Mouse (Mus musculus) stomach, embryonic 14.5 days (tissue): Measurements from ENCODE around the gene Grsf1. TPM values are rescaled to one million over a fixed set of nuclear protein-coding genes. Genes with fewer than 3 reads are reported as not detected.

Source experiments
- ATAC-seq: fragments of 200-750 bp; cut with Nextera tagmentation; 2 replicates; pipeline ENCODE4 v1.8.0; 2017; ENCODE audit warnings: low read depth, moderate TSS enrichment; ENCODE audit not compliant: insufficient number of reproducible peaks, insufficient read depth, low FRiP score
- H3K27ac ChIP-seq: fragments of 300-500 bp; sonication (generic); 2 replicates; pipeline ENCODE4 v1.5.1; 2014; ENCODE audit warnings: mild to moderate bottlenecking, low read length, moderate library complexity, mixed read lengths
- H3K27me3 ChIP-seq: fragments of 300-500 bp; sonication (generic); 2 replicates; pipeline ENCODE4 v1.6.1; 2014; ENCODE audit warnings: low read length, control low read depth, mixed read lengths; ENCODE audit not compliant: control insufficient read depth, insufficient read depth
- H3K36me3 ChIP-seq: fragments of 300-500 bp; sonication (generic); 2 replicates; pipeline ENCODE4 v1.6.1; 2014; ENCODE audit warnings: mild to moderate bottlenecking, control low read depth, low read length, moderate library complexity, mixed read lengths; ENCODE audit not compliant: control insufficient read depth, insufficient read depth
- H3K4me1 ChIP-seq: fragments of 300-500 bp; sonication (generic); 2 replicates; pipeline ENCODE4 v1.6.1; 2014; ENCODE audit warnings: low read length, control low read depth, mixed read lengths; ENCODE audit not compliant: control insufficient read depth, insufficient read depth
- H3K4me2 ChIP-seq: fragments of 300-500 bp; sonication (generic); replicated peaks from 2 replicates; pipeline ENCODE4 v1.6.1; 2014; ENCODE audit warnings: low read depth, low read length, control low read depth
- H3K4me3 ChIP-seq: fragments of 300-500 bp; sonication (generic); 2 replicates; pipeline ENCODE4 v1.5.1; 2014; ENCODE audit warnings: low read depth, low read length, control low read depth
- H3K9ac ChIP-seq: fragments of 300-500 bp; sonication (generic); replicated peaks from 2 replicates; pipeline ENCODE4 v1.6.1; 2014; ENCODE audit warnings: low read depth, mild to moderate bottlenecking, control low read depth, low read length, moderate library complexity, mixed read lengths
- H3K9me3 ChIP-seq: fragments of 300-500 bp; sonication (generic); 2 replicates; pipeline ENCODE4 v1.6.1; 2016; ENCODE audit warnings: low read depth, low read length, control low read depth; ENCODE audit not compliant: control insufficient read depth
- WGBS: fragments of 180-500 bp; shearing (Covaris S2); extraction: QIAGEN DNeasy Blood & Tissue Kit; methylation state at CpG from one replicate; pipeline ENCODE4 v1.1.7; 2014; 5-methylcytosine and 5-hydroxymethylcytosine counted together
- polyA plus RNA-seq: library from polyadenylated mRNA; unstranded; fragments of >200 nt; fragmentation: Nextera tagmentation; extraction: Ambion mirVana; gene quantifications from 2 replicates; pipeline ENCODE4 v1.2.1, GENCODE M21; 2014

Gene Grsf1
- polyA plus RNA-seq: 52.7 and 65.1 TPM in 2 replicates

DNA sequence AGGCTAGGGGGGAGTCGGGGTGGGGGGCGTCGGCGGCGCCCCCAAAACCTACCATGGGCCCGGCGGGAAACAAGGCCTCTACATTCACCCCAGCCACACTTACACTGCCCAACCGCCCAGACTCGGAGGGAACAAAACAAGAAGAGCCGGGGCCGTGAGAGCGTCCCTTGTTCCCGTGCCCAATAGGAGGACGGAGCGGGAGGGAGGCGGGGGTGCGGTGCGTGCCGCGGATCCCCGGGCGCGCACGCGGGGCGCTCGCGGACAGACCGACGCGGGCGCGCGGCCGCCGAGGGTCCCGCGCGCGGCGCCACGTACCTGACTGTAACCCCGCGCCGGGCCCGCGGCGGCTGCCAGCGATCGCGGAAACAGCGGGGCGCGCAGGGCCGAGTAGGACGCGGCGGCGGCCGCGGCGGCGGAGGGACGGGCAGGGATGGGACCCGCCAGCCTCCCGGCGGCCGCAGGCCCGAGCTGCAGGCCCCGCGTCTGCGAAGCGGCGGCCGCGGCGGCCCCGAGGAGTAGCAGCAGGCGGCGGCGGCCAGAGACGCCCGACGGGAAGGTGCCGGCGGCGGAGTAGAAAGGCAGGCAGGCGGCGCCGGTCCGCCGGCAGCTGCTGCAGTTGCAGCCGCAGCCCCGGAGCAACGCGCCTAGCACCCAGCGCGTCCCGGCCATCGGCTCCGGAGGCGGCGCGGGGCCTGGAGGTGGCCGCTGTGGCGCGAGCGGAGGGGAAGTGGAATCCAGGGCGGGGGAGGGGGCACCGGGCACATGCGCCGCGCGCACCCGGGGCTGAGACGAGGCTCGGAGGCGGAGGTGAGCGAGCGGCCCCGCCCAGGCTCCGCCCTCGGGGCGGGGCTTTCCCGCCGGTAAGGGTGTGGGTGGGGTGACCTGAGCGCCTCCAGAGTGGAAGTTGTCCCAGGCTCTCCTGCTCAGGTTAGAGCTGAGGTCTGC is at the start of gene Grsf1:
Gene Grsf1, minus strand, starts transcription at position 729 of the 945 bp plus-strand sequence.
- Histone ChIP-seq H3K27me3 (no peaks in the 10 kb centered on the region), H3K36me3 (peaks cover 4% of the 10 kb centered on the region; the same call in 1 of the 2 replicates), H3K9ac (peak within 1 kb of the TSS; percentile 94), H3K4me1 (peaks cover 11% of the 10 kb centered on the region), H3K4me2 (peak within 1 kb of the TSS; percentile 65), H3K4me3 (peak within 1 kb of the TSS; percentile 95), H3K27ac (peak within 1 kb of the TSS; percentile 98), H3K9me3 (no peaks in the 10 kb centered on the region)
- under 1% methylated on average over 104 of the region's 127 CpGs for WGBS
- ATAC-seq: peak; percentile 92

DNA sequence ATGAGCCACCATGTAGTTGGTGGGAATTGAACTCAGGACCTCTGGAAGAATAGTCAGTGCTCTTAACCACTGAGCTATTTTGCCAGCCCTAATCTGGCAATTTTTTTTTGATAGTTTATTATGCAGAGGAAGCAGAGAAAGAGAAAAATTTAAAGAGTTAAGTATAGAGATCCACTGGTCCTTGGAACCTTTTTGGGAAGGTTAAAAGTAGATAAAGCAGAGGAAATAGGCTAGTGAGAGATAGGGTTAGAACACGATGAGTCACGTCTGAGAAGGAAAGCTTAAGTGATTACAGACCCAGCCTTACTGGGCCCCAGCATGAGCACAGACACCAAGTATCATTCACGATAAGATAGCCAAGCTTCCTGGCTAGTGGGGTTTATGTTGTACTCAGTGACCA is 48.1 kb upstream of the Grsf1 start:
- WGBS: 64% methylated on average over 3 of the region's 3 CpGs

DNA sequence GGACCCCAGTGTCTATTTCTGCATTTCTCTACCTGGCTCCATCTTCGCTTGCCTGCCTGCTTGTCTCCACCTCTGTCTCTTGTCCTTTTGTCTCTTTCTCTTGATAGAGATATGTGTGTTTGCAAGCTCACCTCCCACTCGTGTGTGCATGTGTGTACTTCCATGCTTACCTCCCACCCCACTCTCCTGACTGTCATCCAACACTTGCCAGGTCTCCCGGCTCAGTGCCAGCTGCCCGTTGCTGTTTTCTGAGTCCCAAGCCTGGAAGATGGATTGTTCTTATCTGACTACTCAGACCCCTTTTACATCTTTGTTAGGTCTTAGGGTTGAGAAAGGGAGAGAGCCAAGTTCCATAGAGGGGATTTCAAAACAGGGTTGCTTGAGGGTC is 46.2 kb upstream of the Grsf1 start:
- Histone ChIP-seq H3K4me1 (peaks cover 13% of the 10 kb centered on the region), H3K4me2 (peak overlapping the region; percentile 95), H3K4me3 (peak overlapping the region; percentile 98), H3K27ac (no peak overlapping the region), H3K36me3 (no peaks in the 10 kb centered on the region), H3K9ac (peak overlapping the region; percentile 92), H3K27me3 (no peaks in the 10 kb centered on the region), H3K9me3 (no peaks in the 10 kb centered on the region)
- 7% methylated on average over 4 of the region's 4 CpGs for WGBS
- ATAC-seq: no peak

More for the DNA sequence above, 48.1 kb upstream of the Grsf1 start:
- H3K27me3 ChIP-seq: no peaks in the 10 kb centered on the region
- H3K36me3 ChIP-seq: no peaks in the 10 kb centered on the region
- H3K4me2 ChIP-seq: no peak overlapping the region
- no peak overlapping the region for H3K9ac ChIP-seq
- H3K27ac ChIP-seq: no peak overlapping the region
- H3K9me3 ChIP-seq: no peaks in the 10 kb centered on the region
- ATAC-seq: no peak
- peaks cover 13% of the 10 kb centered on the region for H3K4me1 ChIP-seq
- no peak overlapping the region for H3K4me3 ChIP-seq

DNA sequence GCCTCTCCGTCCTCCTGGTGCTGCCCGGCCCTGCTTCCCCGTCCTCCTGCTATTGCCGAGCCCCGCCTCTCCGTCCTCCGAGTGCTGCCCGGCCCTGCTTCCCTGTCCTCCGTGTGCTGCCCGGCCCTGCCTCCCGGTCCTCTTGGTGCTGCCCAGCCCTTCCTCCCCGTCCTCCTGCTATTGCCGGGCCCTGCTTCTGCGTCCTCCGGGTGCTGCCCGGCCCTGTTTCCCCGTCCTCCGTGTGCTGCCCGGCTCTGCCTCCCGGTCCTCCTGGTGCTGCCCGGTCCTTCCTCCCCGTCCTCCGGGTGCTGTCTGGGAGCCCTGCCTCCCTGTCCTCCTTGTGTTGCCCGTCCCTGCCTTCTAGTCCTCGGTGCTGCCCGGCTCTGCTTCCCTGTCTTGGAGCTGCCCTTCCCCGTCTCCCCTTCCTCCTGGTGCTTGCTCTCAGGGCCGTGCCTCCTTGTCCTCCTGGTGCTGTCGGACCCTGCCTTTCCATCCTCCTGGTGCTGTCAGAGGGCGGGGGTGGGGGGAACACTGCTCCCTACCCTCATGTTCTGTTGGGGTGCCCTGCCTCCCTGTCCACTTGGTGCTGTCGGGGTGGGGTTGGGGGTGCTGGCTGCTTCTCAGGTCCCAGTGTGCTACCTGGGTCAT is 45.7 kb upstream of the Grsf1 start:
- Histone ChIP-seq H3K4me2 (peak overlapping the region; percentile 95), H3K36me3 (no peaks in the 10 kb centered on the region), H3K9ac (peak overlapping the region; percentile 92), H3K4me1 (peaks cover 13% of the 10 kb centered on the region), H3K9me3 (no peaks in the 10 kb centered on the region), H3K27ac (peak overlapping the region; percentile 86; the same call in 1 of the 2 replicates), H3K4me3 (peak overlapping the region; percentile 98), H3K27me3 (no peaks in the 10 kb centered on the region)
- 2% methylated on average over 31 of the region's 31 CpGs for WGBS
- peak; percentile 47; the same call in 1 of the 2 replicates for ATAC-seq

DNA sequence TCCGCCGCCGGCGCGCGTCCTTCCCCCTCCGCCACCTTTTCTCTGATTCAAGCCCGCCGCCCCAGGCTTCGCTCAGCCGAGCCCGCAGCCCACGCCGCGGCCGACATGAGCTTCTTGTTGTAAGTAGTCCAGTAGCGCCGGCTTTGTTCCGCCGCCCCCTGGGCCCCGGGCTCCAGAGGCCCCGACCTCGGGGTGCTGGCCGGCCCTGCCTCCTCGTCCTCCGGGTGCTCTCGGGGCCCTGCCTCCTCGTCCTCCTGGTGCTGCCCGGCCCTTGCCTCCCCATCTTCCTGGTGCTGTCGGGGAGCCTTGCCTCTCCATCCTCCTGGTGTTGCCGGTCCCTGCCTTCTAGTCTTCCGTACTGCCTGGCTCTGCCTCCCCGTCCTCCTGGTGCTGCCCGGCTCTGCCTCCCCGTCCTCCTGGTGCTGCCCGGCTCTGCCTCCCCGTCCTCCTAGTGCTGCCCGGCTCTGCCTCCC is 45.1 kb upstream of the Grsf1 start:
- no peaks in the 10 kb centered on the region for H3K9me3 ChIP-seq
- no peaks in the 10 kb centered on the region for H3K27me3 ChIP-seq
- peaks cover 13% of the 10 kb centered on the region for H3K4me1 ChIP-seq
- ATAC-seq: peak; percentile 57
- H3K4me2 ChIP-seq: peak overlapping the region; percentile 95
- peak overlapping the region; percentile 98 for H3K4me3 ChIP-seq
- 0% methylated on average over 29 of the region's 38 CpGs for WGBS
- peak overlapping the region; percentile 92 for H3K9ac ChIP-seq
- H3K36me3 ChIP-seq: no peaks in the 10 kb centered on the region
- peak overlapping the region; percentile 86 for H3K27ac ChIP-seq

DNA sequence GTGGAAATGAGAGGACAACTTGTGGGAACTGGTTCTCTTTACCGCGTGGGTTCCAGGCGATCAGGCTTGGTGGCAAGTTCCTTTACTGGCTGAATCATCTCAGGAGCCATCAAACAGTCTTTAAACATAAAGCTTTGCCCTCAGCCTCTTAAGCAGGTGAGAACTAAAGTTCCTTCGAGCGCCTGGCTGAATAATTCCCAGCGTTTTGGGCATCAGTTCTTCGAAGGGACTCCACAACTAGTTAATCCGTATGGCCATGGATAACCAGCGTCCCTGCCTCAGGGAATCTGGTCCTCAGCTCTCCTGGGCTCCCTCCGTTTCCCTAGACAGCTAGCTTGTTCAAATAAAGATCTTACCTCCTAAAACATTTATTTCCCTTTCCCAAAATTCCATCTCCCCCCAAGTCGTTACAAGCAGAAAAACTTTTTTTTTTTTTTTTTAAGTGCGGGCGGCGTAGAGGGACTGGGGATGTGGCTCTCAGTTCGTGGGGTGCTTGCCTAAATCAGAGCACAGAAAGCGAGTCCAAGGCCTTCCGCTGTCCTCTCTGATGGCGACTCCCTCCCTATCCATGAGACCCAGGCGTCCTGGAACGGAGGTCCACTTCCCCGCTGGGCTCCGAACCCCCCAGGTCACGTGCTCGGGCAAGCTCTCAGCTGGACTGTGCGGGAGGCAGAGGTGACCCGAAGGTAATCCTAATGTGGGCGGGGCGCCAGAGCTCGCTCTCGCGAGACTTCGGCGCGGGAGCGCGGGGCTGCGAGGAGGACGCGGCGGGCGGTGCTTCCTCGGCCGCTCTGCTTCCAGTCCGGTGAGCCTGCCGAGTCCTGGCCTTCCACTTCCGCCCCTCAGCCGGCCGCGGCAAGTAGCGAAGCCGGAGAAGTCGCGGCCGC is 44.4 kb upstream of the Grsf1 start, which contains the start of gene Mob1b:
Gene Mob1b, plus strand, starts transcription at position 740 of the 887 bp plus-strand sequence.
- ATAC-seq: peak; percentile 97
- H3K4me2 ChIP-seq: peak within 1 kb of the TSS; percentile 95
- peaks cover 13% of the 10 kb centered on the region for H3K4me1 ChIP-seq
- peak within 1 kb of the TSS; percentile 92 for H3K9ac ChIP-seq
- no peaks in the 10 kb centered on the region for H3K36me3 ChIP-seq
- H3K27me3 ChIP-seq: no peaks in the 10 kb centered on the region
- H3K9me3 ChIP-seq: no peaks in the 10 kb centered on the region
- under 1% methylated on average over 54 of the region's 54 CpGs for WGBS
- peak within 1 kb of the TSS; percentile 98 for H3K4me3 ChIP-seq
- H3K27ac ChIP-seq: peak within 1 kb of the TSS; percentile 86

DNA sequence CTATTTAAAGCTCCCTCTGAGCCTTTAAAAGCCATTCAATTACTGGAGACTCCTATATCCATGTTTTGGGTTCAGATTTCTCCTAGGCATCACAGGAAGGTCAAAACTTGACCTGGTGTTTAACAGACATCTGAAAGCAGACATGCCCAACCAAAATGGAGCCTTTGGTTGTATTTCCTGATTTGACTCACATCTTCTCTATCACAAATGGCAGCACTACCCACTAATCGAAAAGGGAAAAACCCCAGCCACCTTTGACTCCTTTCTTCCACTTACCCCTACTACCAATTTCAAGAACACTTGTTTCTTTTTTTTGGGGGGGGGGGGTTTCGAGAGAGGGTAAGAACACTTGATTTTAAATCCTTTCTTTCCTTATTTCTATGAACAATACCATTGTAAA is 41.0 kb upstream of the Grsf1 start:
- H3K4me1 ChIP-seq: no peaks in the 10 kb centered on the region
- H3K4me2 ChIP-seq: no peak overlapping the region
- no peaks in the 10 kb centered on the region for H3K27me3 ChIP-seq
- H3K9me3 ChIP-seq: no peaks in the 10 kb centered on the region
- no peak overlapping the region for H3K9ac ChIP-seq
- 80% methylated on average over 2 of the region's 2 CpGs for WGBS
- H3K27ac ChIP-seq: no peak overlapping the region
- H3K36me3 ChIP-seq: no peaks in the 10 kb centered on the region
- ATAC-seq: no peak
- H3K4me3 ChIP-seq: no peak overlapping the region
